Mouse (Mus musculus) neural tube, embryonic 10.5 days (tissue): ENCODE measurements around the gene Col4a2.

Source experiments
- DNase-seq: peaks from one replicate; pipeline ENCODE4 v3.0.0-alpha.2; 2017; ENCODE audit warnings: low spot score; ENCODE audit errors: extremely low spot score

The Col4a2 gene

DNA sequence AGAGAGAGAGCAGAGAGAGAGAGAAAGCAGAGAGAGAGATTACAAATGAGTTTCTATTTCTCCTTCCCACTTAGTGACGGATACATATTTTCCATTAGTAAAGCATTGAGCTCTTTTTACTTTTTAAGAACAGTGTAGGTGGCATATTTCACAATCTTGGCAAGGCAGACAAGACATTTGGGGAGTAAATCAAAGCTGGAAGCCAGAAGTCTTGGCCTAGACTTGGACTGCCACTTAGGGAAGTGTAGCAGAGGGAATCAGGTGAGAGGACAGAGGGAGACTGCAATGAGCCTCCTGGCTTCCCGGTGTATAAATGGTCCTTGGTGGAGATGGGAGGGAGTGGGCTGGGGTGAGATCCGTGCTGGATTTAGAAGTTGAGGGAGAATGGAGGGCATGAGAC lies 70.3 kb downstream of the Col4a2 start:
- DNase-seq = no peak

DNA sequence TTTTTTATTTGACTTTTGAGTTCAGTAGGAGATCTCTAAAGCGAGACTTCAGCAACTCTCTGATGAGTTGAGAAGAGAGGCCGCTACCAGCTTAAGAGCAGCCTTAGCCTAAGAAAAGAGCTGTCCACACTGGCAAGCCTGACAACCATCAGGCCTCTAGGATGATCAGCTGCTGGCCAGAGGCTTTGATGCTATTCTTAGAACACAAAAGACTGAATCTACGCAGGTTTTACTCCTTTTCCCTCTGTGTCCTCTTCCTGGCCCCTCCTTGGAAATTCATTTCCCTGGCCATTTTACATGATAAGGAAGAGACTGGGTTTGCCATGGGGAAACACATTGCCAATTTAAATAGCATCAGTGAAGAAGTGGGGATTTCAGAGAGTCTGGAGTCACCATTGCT lies 70.8 kb downstream of the Col4a2 start:
- no peak for DNase-seq

DNA sequence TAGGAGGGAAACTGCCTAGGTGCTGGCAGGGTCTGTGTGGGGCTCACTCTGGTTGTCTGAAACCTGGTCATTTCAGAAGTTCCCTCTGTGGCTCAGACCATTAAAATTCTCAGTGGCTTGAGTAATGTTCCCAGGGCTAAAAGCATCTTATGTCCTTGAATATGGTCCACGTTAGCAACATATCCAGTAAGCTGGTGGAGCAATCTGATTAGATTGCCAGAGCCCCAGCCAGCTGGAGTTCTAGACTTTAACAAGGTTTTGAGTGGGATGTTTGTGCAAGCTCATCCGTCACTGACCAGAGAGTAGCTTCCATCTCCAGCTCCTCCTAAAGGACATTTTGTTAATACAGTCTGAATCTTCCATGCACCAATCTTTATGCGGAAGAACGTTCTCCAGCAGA lies 72.2 kb downstream of the Col4a2 start:
- DNase-seq = no peak

DNA sequence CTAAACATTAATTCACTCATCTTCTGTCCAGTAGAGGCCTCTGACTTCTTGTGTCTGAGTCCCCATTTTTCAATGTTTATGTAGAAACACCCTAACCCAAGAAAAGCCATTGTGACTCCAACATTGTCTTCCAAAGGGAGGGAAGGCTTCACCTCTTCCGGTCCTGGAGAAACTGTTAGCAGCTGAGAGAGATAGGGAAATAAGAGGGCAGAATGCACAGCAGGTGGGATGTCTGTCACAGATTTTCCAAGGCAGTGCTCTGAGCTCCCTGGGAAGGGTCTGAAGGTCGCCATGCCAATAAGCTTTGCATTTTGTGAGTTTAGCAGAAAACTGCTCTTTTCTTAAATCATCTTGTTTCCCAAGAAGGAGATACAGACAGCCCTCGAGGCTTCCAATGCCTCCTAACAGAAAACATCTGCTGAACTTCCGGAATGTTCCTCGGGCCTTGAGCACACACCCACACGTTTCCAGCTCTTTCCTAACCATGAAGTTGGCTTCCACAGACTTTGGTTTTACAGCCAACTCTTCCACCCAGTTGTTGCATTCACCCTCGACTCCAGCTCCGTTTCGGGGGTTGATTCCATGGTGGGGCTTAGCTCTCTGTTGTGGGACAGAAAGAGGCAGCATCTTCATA lies 72.8 kb downstream of the Col4a2 start:
- DNase-seq = no peak

DNA sequence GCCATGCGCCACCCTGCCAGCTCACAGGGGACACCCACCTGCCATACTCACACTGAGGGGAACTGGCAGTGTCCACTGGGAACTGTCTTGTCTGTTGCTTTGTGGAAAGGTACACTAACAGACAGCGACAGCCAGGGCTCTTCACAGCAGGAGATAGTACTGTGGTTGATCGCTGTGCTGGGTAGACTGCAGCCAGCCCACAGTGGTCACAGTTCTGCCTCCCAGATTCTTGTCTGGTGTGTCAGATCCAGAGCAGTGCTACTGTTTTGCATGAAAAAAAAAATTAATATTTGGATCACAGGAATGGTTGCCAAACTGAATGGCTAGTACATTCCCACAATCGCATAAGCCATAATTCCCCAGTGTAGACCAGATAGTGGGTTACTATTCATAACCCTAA lies 74.7 kb downstream of the Col4a2 start:
- DNase-seq = no peak

DNA sequence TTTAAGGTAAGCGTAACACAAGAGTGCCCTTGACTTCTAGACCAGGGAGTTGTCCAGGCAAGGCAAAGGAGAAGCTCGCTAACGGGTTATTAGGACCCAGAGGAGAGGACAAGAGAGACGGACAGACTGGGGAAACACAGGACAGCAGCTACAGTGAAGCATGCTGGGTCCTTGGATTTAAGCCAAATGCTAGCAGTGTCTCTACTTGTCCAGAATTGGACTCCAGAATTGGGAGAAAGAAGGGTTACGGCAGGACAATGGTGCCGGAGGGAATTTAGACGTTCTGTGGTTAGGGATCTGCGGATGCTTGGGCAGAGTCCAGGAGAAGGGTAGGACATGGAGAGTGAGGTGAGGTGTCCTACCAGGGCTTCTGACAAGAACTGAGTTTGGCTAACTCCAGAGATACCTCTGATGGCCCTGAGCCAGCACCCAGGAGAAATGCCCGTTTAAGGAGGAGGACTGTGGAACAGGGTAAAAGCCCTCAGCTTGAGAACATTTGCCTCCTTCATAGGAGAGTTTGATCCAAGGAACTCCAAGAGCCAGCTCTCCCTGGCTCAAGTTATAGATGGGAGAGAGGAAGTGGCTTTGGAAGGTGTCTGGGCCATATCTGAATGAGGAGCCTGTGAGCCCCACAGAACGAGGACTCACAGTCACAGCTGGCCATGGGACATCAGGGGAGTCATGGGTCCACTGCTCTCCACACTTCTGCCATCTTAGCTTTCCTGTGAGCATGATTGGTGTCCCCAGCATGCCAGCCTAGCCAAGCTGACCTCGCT lies 76.9 kb downstream of the Col4a2 start:
- no peak for DNase-seq

DNA sequence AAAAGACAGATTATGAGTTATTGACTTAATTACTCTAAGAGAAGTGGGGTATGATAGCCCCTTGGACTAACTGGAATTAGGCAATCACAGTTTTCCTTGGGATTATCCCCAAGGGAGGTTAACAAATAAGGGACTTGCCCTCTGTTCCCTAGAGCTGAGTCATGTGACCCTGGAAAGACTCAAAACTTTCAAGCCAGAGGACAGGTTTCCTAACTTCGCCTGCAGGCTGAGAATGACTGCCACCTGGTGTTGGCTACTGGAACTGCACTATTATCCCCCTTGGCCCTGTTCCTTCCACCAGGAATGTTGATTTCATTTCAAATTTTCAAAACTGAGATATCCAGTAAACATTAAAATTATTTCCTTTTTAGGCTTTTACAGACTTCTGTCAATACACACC lies 80.1 kb downstream of the Col4a2 start:
- peak; percentile 76 for DNase-seq

DNA sequence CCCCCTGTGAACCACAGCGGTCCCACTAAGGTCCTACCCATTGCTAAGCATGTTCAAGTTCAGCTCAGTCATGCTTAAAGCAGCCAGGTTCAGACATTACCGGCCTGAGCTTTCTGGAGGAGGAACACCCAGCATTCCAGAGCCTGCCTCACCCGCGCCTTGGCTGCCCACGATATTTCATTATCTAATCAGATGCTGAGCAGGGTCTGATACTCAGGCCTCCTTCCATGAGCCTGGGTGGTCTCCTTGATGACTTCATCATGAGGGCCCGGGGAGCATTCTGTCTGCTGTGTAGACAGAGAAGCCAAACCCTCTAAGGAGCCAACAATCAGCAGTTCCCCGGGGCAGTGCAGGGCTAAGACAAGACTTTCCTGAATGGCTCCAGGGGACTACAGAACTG lies 80.6 kb downstream of the Col4a2 start:
- DNase-seq = no peak

DNA sequence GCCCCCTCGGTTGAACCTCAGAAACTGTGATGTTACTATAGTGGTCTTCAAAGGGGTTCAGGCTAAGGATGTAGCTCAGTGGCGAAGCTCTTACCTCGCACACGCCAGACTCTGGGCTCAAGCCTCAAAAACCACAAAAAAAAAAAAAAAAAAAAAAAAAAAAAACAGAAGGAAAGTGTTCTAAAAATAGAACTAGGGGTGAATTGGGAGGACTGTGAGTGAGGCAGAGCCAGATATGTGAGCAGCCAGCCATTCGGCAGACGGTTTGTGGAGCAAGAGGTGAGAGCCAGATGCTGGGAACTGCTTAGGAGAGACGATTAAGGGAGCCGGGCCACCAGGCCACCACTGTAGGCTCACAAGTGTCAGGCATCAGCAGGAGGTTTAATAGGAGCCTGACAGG lies 81.0 kb downstream of the Col4a2 start:
- DNase-seq = no peak

DNA sequence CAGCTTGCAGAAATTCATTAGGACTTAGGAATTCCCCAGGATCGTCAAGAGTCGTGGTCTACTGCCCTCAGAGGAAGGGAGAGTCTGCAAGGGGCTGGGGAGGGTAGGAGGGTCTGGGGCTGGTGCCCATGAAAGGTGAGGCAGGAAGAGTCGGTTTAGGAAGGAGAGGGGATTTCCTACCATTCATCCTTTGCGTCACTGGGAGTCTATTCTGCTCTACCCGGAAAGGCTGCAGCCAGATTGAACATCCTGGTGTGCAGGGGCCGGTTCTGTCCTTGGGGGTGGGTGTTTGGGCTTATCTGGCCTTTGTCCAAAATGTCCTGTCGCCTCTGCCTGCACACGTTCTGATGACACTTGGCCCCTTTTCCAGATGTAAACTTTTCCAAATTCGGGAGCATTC lies 82.2 kb downstream of the Col4a2 start:
- no peak for DNase-seq

DNA sequence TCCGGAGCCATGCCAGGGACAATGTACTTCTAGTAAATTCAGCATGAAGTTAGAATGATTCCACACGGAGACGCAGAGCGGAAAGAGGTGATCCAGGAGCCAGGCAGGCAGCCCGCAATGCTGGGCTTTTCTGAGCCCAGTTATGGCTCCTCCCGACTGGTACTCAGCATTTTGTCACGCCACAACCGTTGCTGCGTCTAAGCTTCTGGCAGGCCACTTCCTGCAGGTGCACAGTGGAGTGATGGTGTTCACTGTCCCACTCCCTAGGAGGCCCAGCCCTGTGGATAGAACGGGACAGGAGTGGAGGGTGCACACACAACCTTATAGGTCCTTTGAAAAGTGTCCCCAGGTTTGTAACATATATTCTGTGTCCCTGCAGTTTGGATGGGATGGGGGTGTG lies 83.0 kb downstream of the Col4a2 start:
- no peak for DNase-seq

DNA sequence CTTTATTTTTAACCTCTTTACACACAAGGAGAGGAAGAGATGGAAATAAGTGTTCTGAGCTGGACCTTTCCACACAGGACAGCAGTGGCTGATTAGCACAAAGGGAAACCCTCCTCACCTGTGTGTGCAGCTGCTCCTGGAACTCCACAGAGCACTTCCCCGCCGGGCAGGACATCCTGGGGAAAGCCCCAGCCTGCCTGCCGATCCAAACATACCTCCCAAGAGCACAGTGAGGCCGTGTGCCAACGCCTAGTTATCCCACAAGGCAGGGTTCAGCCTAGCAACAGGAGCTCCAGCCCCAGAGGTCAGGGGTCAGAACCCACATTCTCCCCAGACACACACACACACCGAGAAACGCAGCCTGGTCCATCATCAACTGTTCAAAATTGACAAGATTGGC lies 83.5 kb downstream of the Col4a2 start:
- no peak for DNase-seq

DNA sequence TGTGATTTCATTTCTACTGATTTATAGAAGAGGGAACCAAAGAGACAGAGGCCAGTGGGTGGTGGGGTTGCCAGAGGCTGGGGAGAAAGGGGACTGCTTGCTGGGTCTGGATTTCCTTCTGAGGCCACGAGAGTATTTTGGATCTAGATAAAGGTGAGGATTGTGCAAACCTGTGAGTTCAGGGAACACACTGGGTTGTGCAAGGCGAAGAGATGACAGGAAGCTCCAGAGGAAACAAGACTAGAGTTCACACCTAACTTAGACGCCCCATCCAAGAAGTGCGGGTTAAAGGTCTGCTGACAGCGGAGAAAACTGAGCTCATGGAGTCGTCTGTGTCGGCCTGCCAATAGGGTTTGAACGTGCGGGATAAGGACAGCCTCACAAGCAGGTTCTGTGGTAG lies 84.5 kb downstream of the Col4a2 start:
- DNase-seq = no peak

DNA sequence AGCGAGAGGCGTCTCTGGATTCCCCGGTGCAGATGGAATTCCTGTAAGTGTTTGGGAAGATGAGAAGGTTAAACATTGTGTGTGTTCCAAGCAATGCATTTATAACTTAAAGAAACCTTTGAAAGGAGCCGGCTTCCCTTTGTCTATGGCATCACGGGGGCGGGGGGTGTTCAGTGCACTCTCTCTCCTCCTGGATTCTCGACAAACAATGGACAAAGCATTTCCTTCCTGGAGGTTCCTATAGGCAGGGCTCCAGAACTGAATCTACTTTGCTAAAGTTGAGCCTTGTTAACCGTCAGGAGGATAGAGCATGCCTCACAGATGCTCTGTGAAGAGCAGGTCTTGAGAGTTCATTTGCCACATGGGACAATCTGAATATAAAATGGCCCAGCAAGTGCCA lies 87.1 kb downstream of the Col4a2 start:
- no peak for DNase-seq

DNA sequence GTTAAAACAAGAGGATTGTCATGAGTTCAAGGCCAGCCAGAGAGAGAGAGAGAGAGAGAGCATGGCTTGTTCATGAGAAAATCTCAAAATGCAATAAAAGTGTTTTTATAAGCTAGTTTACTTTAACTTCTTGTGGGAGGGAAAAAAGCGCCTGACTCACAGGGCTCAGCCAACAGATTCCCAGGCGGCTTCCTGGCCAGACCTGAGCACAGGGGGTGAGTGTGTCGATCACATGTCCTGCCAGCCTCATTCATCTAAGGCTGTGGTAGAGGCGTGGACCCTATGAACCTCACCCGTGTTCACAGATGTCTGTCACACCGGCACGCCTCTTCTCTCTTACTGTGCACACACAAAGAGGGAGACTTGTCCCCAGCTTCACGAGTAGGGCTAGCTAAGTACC lies 87.6 kb downstream of the Col4a2 start:
- no peak for DNase-seq

DNA sequence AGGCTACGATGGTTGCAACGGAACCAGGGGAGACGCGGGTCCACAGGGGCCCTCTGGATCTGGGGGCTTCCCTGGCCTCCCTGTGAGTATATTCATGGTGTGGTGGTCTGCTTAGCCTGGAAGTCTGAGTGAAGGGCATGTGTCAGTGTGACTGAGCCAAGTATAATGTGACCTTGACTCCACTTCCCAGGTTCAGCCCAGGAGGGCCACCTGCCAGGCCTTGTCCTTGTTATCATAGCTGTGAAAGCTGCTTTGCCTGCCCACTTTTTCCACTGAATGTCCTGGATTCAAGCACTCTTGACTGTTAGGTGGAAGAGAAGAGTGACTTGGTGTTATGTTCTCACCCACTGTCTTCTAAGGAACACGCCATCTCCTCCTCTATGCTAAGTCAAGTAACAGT lies 88.6 kb downstream of the Col4a2 start:
- no peak for DNase-seq

DNA sequence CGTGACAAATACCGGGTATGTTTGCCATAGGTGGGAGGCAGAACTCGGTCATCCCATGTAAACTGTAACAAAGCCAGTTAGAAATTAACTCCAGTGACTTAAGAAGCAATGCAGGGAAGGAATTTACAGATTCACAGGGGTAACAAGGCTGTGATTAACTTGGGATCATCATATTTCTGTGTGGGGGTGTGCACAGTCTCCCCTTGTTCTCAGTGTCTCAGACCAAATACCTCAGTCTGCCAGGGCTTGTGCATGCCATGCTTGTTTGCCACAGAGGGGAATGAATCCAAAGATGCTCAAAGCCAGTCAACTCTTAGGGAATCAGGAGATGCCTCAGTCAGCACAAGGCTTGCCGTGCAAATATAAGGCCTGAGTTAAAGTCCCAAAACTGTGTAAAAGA lies 89.6 kb downstream of the Col4a2 start:
- DNase-seq = no peak

DNA sequence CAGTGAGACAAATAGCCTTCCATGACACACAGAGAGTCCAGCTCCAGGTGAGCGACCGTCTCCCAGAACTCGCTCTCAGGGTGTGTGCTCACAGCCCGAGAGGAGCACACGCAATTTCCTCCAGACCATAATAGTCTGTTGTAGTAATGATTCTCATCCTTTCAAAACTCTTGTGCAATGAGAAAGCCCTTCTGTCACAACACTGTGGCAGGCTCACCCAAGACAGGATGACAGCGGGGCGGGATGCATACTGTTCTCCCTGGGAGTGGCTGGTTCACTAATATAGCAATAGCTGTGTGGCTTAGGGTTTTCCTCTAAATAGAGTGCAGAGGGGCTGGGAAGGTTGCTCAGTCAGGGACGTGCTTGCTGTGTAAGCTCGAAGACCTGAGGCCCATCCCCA lies 91.2 kb downstream of the Col4a2 start:
- no peak for DNase-seq

DNA sequence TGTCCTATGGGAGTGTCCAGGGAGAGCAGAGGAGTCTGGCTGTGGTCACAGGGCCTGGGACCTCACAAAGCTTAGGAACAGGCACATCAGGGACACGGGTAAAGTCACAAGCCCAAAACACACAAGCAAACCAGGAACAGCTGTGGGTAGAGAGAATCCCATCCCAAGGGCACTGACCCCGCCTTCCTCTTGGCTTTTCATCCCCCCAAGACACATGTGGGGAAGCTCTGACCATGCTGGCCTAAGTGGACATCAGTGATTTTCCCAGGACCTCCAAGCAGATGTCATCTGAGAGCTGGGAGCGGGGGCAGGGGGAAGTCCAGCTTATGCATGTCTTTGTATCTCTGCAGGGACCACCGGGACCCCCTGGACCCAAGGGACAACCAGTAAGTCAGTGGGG lies 92.0 kb downstream of the Col4a2 start:
- no peak for DNase-seq

DNA sequence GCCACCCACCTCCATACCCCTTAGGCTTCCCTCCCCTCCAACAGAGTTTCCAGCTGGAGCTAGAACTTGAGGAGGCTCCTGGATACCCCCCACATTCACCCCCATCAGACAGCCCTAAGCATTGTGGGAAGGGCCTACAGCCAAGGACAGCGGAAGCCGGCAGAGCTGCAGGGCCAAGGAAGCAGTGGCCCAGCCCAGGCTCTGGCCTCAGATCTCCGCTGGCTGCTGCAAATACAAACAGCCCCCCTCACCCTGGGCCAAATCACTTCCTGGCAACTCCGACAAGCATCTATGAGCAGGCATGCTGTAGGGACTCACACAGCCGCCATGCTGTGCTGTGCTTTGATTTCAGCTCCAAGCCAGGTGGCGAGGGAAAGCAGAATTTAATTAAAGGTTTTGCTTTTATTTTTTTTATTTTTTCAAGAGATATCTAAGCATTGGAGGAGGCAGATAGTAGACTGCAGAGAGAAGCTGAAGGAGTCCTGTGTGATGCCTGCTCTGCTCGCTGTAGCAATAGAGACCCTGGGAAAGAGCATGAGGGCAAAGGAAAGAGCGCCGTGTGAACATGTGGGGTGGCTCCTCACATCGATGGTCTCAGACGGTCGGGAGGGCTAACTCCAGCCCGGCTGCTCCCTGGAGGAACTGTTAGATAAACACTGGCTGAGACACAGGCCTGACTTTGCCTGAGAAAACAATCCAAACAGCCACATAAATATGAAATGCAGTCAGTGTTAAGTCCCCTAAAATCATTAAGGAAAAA lies 93.3 kb downstream of the Col4a2 start:
- DNase-seq = no peak

DNA sequence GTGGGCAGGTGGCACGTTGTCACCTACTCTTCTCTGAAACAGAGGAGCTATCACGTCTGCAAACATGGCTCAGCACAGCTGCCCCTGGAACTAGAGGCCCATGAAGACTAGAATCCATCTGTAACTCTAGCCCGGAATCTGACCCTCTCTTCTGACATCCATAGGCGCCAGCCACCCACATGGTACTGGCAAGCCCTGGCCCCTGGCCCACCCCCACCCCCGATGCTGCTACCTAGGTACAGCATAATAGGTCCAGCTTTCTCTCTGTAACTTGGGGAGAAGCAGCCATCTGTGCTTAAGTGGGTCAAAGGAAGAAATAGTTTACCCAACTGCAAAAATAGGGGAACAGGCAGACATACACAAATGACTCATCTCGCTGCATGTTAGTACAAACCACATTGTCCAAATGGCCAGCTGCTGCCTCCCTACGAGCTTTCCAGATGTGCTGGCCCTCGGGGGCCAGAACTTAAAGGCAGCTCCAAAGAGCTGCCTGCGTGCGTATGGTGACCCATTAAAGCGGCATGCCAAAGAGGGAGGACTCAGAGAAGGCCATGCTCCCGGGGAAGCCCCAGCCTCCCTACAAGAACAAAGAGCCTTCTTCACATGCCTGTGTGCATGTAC lies 99.0 kb downstream of the Col4a2 start:
- DNase-seq = peak; percentile 50

DNA sequence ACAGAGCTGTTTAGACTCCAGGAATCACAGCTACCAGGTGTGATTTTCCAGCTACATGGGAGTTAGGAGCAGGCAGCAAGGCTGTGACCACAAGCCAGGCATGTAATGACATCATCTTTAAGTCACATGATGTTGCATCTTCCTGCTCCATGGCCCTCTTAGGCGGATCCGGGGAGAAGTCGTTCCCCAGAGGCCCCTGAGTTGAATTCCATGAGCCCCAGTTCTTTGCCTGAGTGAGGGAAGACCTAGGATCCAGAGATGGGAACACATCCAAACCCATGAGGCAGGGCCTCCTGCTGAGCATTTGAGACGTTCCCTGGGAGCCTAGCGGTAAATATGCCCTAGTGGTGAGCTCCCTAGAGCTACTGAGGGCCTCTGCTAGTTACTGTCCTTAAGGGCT lies 99.8 kb downstream of the Col4a2 start:
- DNase-seq = no peak
